Mouse (Mus musculus) olfactory bulb, adult 2 months (tissue): Measurements from ENCODE around the gene Cblc.

Experiments
- CTCF ChIP-seq: fragments of 200-500 bp; IDR thresholded peaks from 2 replicates; pipeline ENCODE4 v1.5.1; 2012; ENCODE audit warnings: low read depth, mild to moderate bottlenecking, low read length, moderate library complexity; ENCODE audit not compliant: insufficient read depth
- POLR2A ChIP-seq: fragments of 200-500 bp; IDR thresholded peaks from 2 replicates; pipeline ENCODE4 v1.6.1; 2012; ENCODE audit warnings: mild to moderate bottlenecking, low read depth, low read length, moderate library complexity; ENCODE audit not compliant: insufficient read depth

- TF ChIP-seq CTCF: no peak
- no peak for TF ChIP-seq POLR2A
These were observed 23.9 kb upstream of the Cblc start for GRCm38 (mm10) chr7:19820347-19821048.
